Mouse (Mus musculus) heart, postnatal 0 days (tissue): ENCODE results near the gene Krtap16-1. TPM values are rescaled to one million over a fixed set of nuclear protein-coding genes. Genes with fewer than 3 reads are reported as not detected.

ENCODE experiments used
- ATAC-seq: fragments of 200-750 bp; cut with Nextera tagmentation; 2 replicates; pipeline ENCODE4 v1.8.0; 2017; ENCODE audit warnings: low read depth, moderate number of reproducible peaks, moderate library complexity; ENCODE audit not compliant: insufficient read depth
- DNase-seq: peaks from one replicate; pipeline ENCODE4 v3.0.0-alpha.2; 2016; ENCODE audit warnings: low spot score
- H3K27ac ChIP-seq: fragments of 300-500 bp; sonication (generic); 2 replicates; pipeline ENCODE4 v1.5.1; 2014; ENCODE audit warnings: low read depth, mild to moderate bottlenecking
- H3K27me3 ChIP-seq: fragments of 300-500 bp; sonication (generic); 2 replicates; pipeline ENCODE4 v1.6.1; 2014; ENCODE audit warnings: low read length, mixed read lengths; ENCODE audit not compliant: control insufficient read depth, insufficient read depth
- H3K36me3 ChIP-seq: fragments of 300-500 bp; sonication (generic); replicated peaks from 2 replicates; pipeline ENCODE4 v1.6.1; 2014; ENCODE audit warnings: low read length, mixed read lengths; ENCODE audit not compliant: control insufficient read depth, insufficient read depth
- H3K4me1 ChIP-seq: fragments of 300-500 bp; sonication (generic); 2 replicates; pipeline ENCODE4 v1.6.1; 2014; ENCODE audit warnings: antibody characterized with exemption; ENCODE audit not compliant: control insufficient read depth, insufficient read depth
- H3K4me2 ChIP-seq: fragments of 300-500 bp; sonication (generic); 2 replicates; pipeline ENCODE4 v1.6.1; 2014; ENCODE audit warnings: low read depth, mild to moderate bottlenecking, low read length, moderate library complexity
- H3K4me3 ChIP-seq: fragments of 300-500 bp; sonication (generic); 2 replicates; pipeline ENCODE4 v1.5.1; 2014; ENCODE audit warnings: low read depth, low read length
- H3K9ac ChIP-seq: fragments of 300-500 bp; sonication (generic); replicated peaks from 2 replicates; pipeline ENCODE4 v1.6.1; 2014; ENCODE audit warnings: low read depth, low read length, mixed read lengths
- H3K9me3 ChIP-seq: fragments of 300-500 bp; sonication (generic); replicated peaks from 2 replicates; pipeline ENCODE4 v1.6.1; 2016; ENCODE audit warnings: low read length; ENCODE audit not compliant: control insufficient read depth
- CTCF ChIP-seq: IDR thresholded peaks from 2 replicates; pipeline ENCODE4 v1.5.1; 2016; ENCODE audit warnings: antibody characterized with exemption, control low read depth, low read depth
- EP300 ChIP-seq: IDR thresholded peaks from 2 replicates; pipeline ENCODE4 v1.6.1; 2016; ENCODE audit warnings: antibody characterized with exemption, low read depth
- WGBS: fragments of 180-500 bp; shearing (Covaris S2); extraction: QIAGEN DNeasy Blood & Tissue Kit; methylation state at CpG from one replicate; pipeline ENCODE4 v1.1.7; 2014; 5-methylcytosine and 5-hydroxymethylcytosine counted together
- polyA plus RNA-seq: library from polyadenylated mRNA; unstranded; fragments of >200 nt; fragmentation: Nextera tagmentation; extraction: Ambion mirVana; gene quantifications from 2 replicates; pipeline ENCODE4 v1.2.1, GENCODE M21; 2015
- total RNA-seq: library from RNA; depleted of rRNA; stranded (reverse); fragments of >200 nt; gene quantifications from 2 replicates; pipeline ENCODE4 v1.2.3, GENCODE M21; 2014; ENCODE audit warnings: low replicate concordance; rRNA removed

The Krtap16-1 gene
- total RNA-seq (not detected in 2 replicates), polyA plus RNA-seq (not detected in 2 replicates)

- Histone ChIP-seq H3K4me3 (no peak within 1 kb of the TSS), H3K27ac (no peak within 1 kb of the TSS), H3K27me3 (no peaks in the 10 kb centered on the region), H3K9me3 (no peaks in the 10 kb centered on the region), H3K36me3 (no peaks in the 10 kb centered on the region), H3K4me1 (no peaks in the 10 kb centered on the region), H3K9ac (no peak within 1 kb of the TSS), H3K4me2 (no peak within 1 kb of the TSS)
- 67% methylated on average over 8 of the region's 8 CpGs for WGBS
- no peak for DNase-seq
- no peak for ATAC-seq
- no peak for TF ChIP-seq EP300
- TF ChIP-seq CTCF, result no peak
These were observed at the start of gene Krtap16-1 for GRCm38 (mm10) chr11:99986180-99986647. Gene Krtap16-1 (minus strand): TSS chr11:99986597.

- no peaks in the 10 kb centered on the region for H3K4me1 ChIP-seq
These were observed 43.4 kb upstream of the Krtap16-1 start, which contains the start of gene Krt33b for GRCm38 (mm10) chr11:100029768-100030167. Gene Krt33b (minus strand): TSS chr11:100029868.

GRCm38 (mm10) chr11:100021438-100021837, 35.0 kb upstream of the Krtap16-1 start:
- H3K27me3 ChIP-seq, result no peaks in the 10 kb centered on the region
- no peak for DNase-seq
- ATAC-seq, result no peak
- no peak overlapping the region for H3K4me2 ChIP-seq
- no peaks in the 10 kb centered on the region for H3K36me3 ChIP-seq
- no peak overlapping the region for H3K9ac ChIP-seq
- no peak for TF ChIP-seq EP300
- no peak for TF ChIP-seq CTCF
- no peak overlapping the region for H3K4me3 ChIP-seq
- WGBS, result 41% methylated on average over 5 of the region's 5 CpGs
- H3K27ac ChIP-seq, result no peak overlapping the region
- no peaks in the 10 kb centered on the region for H3K9me3 ChIP-seq
- H3K4me1 ChIP-seq, result no peaks in the 10 kb centered on the region

More at GRCm38 (mm10) chr11:100029768-100030167, 43.4 kb upstream of the Krtap16-1 start, which contains the start of gene Krt33b:
- ATAC-seq (no peak), DNase-seq (no peak)
- no peak within 1 kb of the TSS for H3K9ac ChIP-seq
- H3K27ac ChIP-seq, result no peak within 1 kb of the TSS
- H3K4me3 ChIP-seq, result no peak within 1 kb of the TSS
- no peaks in the 10 kb centered on the region for H3K9me3 ChIP-seq
- H3K4me2 ChIP-seq, result no peak within 1 kb of the TSS
- WGBS, result 85% methylated on average over 5 of the region's 6 CpGs
- no peaks in the 10 kb centered on the region for H3K36me3 ChIP-seq
- H3K27me3 ChIP-seq, result no peaks in the 10 kb centered on the region
- TF ChIP-seq EP300, result no peak

GRCm38 (mm10) chr11:100019466-100019865, 33.1 kb upstream of the Krtap16-1 start:
- DNase-seq, result no peak
- no peaks in the 10 kb centered on the region for H3K36me3 ChIP-seq
- no peak overlapping the region for H3K4me2 ChIP-seq
- H3K27me3 ChIP-seq, result no peaks in the 10 kb centered on the region
- no peak overlapping the region for H3K4me3 ChIP-seq
- no peak overlapping the region for H3K27ac ChIP-seq
- no peak for ATAC-seq
- 77% methylated on average over 1 of the region's 1 CpGs for WGBS
- TF ChIP-seq CTCF, result no peak
- no peak for TF ChIP-seq EP300
- no peaks in the 10 kb centered on the region for H3K4me1 ChIP-seq
- H3K9me3 ChIP-seq, result no peaks in the 10 kb centered on the region
- no peak overlapping the region for H3K9ac ChIP-seq

DNA sequence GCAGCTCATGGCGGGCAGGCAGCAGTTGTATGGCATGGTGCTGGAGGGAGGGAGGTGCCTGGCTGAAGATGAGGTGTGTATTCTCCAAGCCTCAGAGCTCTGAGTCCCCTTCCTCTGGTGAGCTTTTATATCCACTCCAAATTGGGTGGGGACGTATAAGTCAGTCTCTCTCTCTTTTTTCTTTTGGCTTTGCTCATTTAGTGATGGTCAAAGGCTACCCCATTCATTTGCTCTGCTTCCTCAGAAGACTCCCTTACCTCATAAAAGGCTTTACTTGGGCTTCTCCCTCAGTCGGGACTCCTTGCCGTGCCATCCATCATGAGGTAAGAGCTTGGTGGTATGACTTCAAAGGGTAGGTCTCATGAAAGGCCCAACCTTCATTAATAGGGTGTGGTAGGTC, 29.7 kb upstream of the Krtap16-1 start, which contains the start of gene Krt33a:
Gene Krt33a (minus strand): TSS at position 101 of the 400 bp plus-strand sequence.
- DNase-seq (no peak), ATAC-seq (no peak)
- H3K27me3 ChIP-seq, result no peaks in the 10 kb centered on the region
- no peaks in the 10 kb centered on the region for H3K9me3 ChIP-seq
- 81% methylated on average over 4 of the region's 4 CpGs for WGBS
- H3K4me3 ChIP-seq, result no peak within 1 kb of the TSS
- H3K36me3 ChIP-seq, result no peaks in the 10 kb centered on the region
- no peak within 1 kb of the TSS for H3K9ac ChIP-seq
- H3K27ac ChIP-seq, result no peak within 1 kb of the TSS
- no peaks in the 10 kb centered on the region for H3K4me1 ChIP-seq
- no peak for TF ChIP-seq CTCF
- TF ChIP-seq EP300, result no peak
- H3K4me2 ChIP-seq, result no peak within 1 kb of the TSS

DNA sequence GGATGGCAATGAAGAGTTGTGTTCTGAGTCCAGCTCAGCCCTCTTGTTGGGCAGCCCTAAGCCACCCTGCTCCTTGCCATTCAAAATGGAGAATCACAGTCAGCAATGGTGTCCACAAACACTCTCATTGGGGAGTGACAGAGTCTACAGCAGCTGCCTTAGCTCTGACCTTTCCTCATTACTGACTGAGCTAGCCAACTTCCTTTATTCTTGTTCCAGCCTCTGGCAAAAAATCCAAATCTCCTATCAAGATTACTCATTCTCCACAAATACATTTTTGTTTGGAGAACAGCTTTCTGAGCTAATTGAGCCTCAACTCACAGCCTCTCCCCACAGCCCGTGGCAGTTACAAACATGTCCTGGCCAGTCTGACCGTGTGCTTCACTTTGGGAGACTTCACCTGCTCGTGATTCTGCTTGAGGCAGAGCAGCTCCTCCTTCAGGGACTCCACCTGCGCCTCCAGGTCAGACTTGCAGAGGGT, 27.3 kb upstream of the Krtap16-1 start:
- Histone ChIP-seq H3K27me3 (no peaks in the 10 kb centered on the region), H3K36me3 (no peaks in the 10 kb centered on the region), H3K27ac (no peak overlapping the region), H3K4me2 (no peak overlapping the region), H3K4me1 (no peaks in the 10 kb centered on the region), H3K9ac (no peak overlapping the region), H3K9me3 (no peaks in the 10 kb centered on the region), H3K4me3 (no peak overlapping the region)
- WGBS, result 64% methylated on average over 4 of the region's 4 CpGs
- DNase-seq (no peak), ATAC-seq (no peak)
- no peak for TF ChIP-seq EP300
- TF ChIP-seq CTCF, result no peak
